In the genomic region with DNA sequence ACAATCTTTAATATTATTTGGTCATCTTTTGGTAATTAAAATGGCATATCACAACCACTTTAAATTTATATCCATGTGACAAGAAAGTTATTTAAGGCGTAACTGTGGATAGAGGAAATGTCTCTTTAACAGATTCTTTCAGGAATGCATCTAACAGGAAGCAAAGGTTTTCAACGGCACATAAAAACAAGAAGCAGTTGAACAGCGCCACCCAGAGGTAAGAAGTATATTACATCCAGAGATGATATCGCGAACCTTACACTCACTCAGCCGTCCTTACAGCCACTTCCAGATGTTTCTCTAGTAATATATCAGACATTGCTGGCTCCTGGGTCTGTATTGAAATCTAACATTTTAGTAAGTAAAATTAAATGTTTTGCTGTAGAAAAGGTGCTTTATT, we compare ENCODE assay signal across 8 mouse cellular contexts.
DNase-seq lines count a peak whose midpoint lies in the region; ATAC-seq and TF ChIP-seq lines count a peak whose summit lies in the region.

No protein-coding gene starts in this region.

- TF ChIP-seq CTCF in CH12.LX (conservative IDR thresholded peaks at IDR 0.05 in 1 of 2, IDR thresholded peaks at IDR 0.05 in 1 of 2; ENCODE audit: low read depth in 2 of 2, low read length in 2 of 2): peak; percentile 71 to 88
- peak; percentile 94 for TF ChIP-seq CTCF in midbrain, postnatal 0 days (IDR thresholded peaks at IDR 0.05)
- TF ChIP-seq CTCF in testis, adult 2 months (IDR thresholded peaks at IDR 0.05; ENCODE audit: control insufficient read depth, insufficient read depth, insufficient replicate concordance, low read depth, low read length): peak; percentile 30; the same call in 1 of the 2 replicates

- no peaks in the 10 kb centered on the region for H3K79me2 ChIP-seq in CH12.LX (replicated peaks; ENCODE audit: control insufficient read depth, extremely low read depth, insufficient read depth, poor library complexity, severe bottlenecking)

- no peak overlapping the region for H3K4me2 ChIP-seq in CH12.LX (ENCODE audit: insufficient read depth, low read depth, poor library complexity, severe bottlenecking)
- no peak overlapping the region for H3K4me2 ChIP-seq in midbrain, postnatal 0 days (ENCODE audit: low read depth, low read length, poor library complexity, severe bottlenecking)

- no peak overlapping the region for H3K4me3 ChIP-seq in CH12.LX (replicated peaks in 1 of 3; ENCODE audit: low read depth in 2 of 3, low read length in 2 of 3, poor library complexity in 1 of 3)
- H3K4me3 ChIP-seq in midbrain, postnatal 0 days (ENCODE audit: low read depth, low read length): no peak overlapping the region
- H3K4me3 ChIP-seq in testis, adult 2 months (ENCODE audit: control insufficient read depth, low read depth, low read length): no peak overlapping the region

- no peaks in the 10 kb centered on the region for H3K9me3 ChIP-seq in CH12.LX (replicated peaks; ENCODE audit: low read length)
- no peaks in the 10 kb centered on the region for H3K9me3 ChIP-seq in midbrain, postnatal 0 days (ENCODE audit: low read length)

- intact Hi-C loops in heart, postnatal 10 days (cut with DNase I): loop anchor here (2.0 to 10.0 kb wide), 5 partner anchors 276 to 624 kb away; no protein-coding TSS in a partner anchor
- intact Hi-C loops in left cerebral cortex, postnatal 10 days (cut with DNase I): loop anchor here (2.0 to 10.0 kb wide), 3 partner anchors 274 to 886 kb away; no protein-coding TSS in a partner anchor

- in situ Hi-C loops in CH12.LX (cut with MboI; ENCODE audit: low pct_ligation_motif_present, low pct_unique_long_range_greater_than_20kb, low sequenced_read_pairs): loop anchor here (25.0 kb wide), 3 partner anchors 126 to 876 kb away; a partner anchor contains a TSS

- H3K27me3 ChIP-seq in CH12.LX (replicated peaks): no peaks in the 10 kb centered on the region
- peaks cover 12% of the 10 kb centered on the region for H3K27me3 ChIP-seq in midbrain, postnatal 0 days (ENCODE audit: insufficient read depth, low read length)
- no peaks in the 10 kb centered on the region for H3K27me3 ChIP-seq in testis, adult 2 months (ENCODE audit: control insufficient read depth, insufficient read depth, low read length)

- no peak overlapping the region for H3K27ac ChIP-seq in CH12.LX (ENCODE audit: insufficient read depth, low read depth)
- H3K27ac ChIP-seq in midbrain, postnatal 0 days (ENCODE audit: low read depth, low read length): no peak overlapping the region
- no peak overlapping the region for H3K27ac ChIP-seq in testis, adult 2 months (ENCODE audit: control insufficient read depth, insufficient read depth, low read depth, low read length)

- dilution Hi-C loops in CH12.LX (cut with MboI; ENCODE audit: extremely low pct_ligation_motif_present, extremely low pct_unique_long_range_greater_than_20kb, low sequenced_read_pairs): no loop called here

- H3K36me3 ChIP-seq in CH12.LX (replicated peaks in 1 of 2; ENCODE audit: control insufficient read depth in 1 of 2, insufficient read depth in 1 of 2, low read length in 1 of 2): no peaks in the 10 kb centered on the region
- H3K36me3 ChIP-seq in midbrain, postnatal 0 days (ENCODE audit: insufficient read depth, low read length): no peaks in the 10 kb centered on the region
- no peaks in the 10 kb centered on the region for H3K36me3 ChIP-seq in testis, adult 2 months (ENCODE audit: control insufficient read depth, insufficient read depth, low read length)

- no peak for TF ChIP-seq EP300 in CH12.LX (IDR thresholded peaks at IDR 0.05; ENCODE audit: low read length)

- no peak overlapping the region for H3K9ac ChIP-seq in CH12.LX (ENCODE audit: insufficient read depth, low read depth)
- H3K9ac ChIP-seq in midbrain, postnatal 0 days (replicated peaks; ENCODE audit: low read length, poor library complexity, severe bottlenecking): no peak overlapping the region

- WGBS in midbrain, postnatal 0 days: 3% methylated on average over 6 of the region's 6 CpGs

- peak; percentile 91 for TF ChIP-seq RAD21 in CH12.LX (IDR thresholded peaks at IDR 0.05; ENCODE audit: low read depth, low read length)

- DNase-seq in gastrocnemius, adult 18-20 months (ENCODE audit: low spot score): peak; percentile 83
- no peak for DNase-seq in gastrocnemius, postnatal 25 days
- DNase-seq in CH12.LX (ENCODE audit: extremely low read depth): peak; percentile 82
- DNase-seq in cerebellum, postnatal 25 days: peak; percentile 37 to 66
- DNase-seq in heart, postnatal 10 days: peak; percentile 86 to 92
- DNase-seq in left cerebral cortex, postnatal 10 days (ENCODE audit: extremely low spot score in 1 of 2, low spot score in 2 of 2): peak; percentile 43 to 82
- peak; percentile 91 for DNase-seq in midbrain, postnatal 0 days (ENCODE audit: low spot score)

- TF ChIP-seq POLR2A in CH12.LX (IDR thresholded peaks at IDR 0.05; ENCODE audit: low read depth, low read length): no peak
- no peak for TF ChIP-seq POLR2A in testis, adult 2 months (IDR thresholded peaks at IDR 0.05; ENCODE audit: control insufficient read depth, low read depth, low read length)

- peaks cover 0 to 12% of the 10 kb centered on the region in 2 experiments; a peak in 1 of 4 replicates for H3K4me1 ChIP-seq in CH12.LX (ENCODE audit: control insufficient read depth in 1 of 2, insufficient read depth in 2 of 2)
- 0 out of 2 replicates have a peak, but pooled peaks cover 3% of the 10 kb centered on the region for H3K4me1 ChIP-seq in midbrain, postnatal 0 days (ENCODE audit: insufficient read depth, low read length)
- peaks cover 8% of the 10 kb centered on the region for H3K4me1 ChIP-seq in testis, adult 2 months (ENCODE audit: control insufficient read depth, insufficient read depth, low read length)

- no peak for ATAC-seq in midbrain, postnatal 0 days (ENCODE audit: low FRiP score)

TF ChIP-seq in CH12.LX, 34 proteins besides CTCF, POLR2A, EP300 and RAD21:
- TF ChIP-seq PAX5 (IDR thresholded peaks at IDR 0.05; ENCODE audit: low read length) (no peak), ZKSCAN1 (IDR thresholded peaks at IDR 0.05; ENCODE audit: borderline replicate concordance, low read depth, low read length) (no peak), POLR2AphosphoS2 (IDR thresholded peaks at IDR 0.05; ENCODE audit: low read depth, low read length) (no peak), ZNF384 (IDR thresholded peaks at IDR 0.05; ENCODE audit: low read depth, low read length) (no peak), ZC3H11A (IDR thresholded peaks at IDR 0.05; ENCODE audit: low read depth, low read length) (no peak; the same call in 1 of the 2 replicates), SMC3 (IDR thresholded peaks at IDR 0.05; ENCODE audit: low read depth, low read length) (peak; percentile 65), JUND (conservative IDR thresholded peaks at IDR 0.05; ENCODE audit: low read depth, low read length) (0 out of 2 replicates have a peak, but pooled peaks have one; percentile 9), NRF1 (IDR thresholded peaks at IDR 0.05; ENCODE audit: low read depth, low read length) (no peak), USF2 (conservative IDR thresholded peaks at IDR 0.05; ENCODE audit: low read depth, low read length) (no peak), MAX (IDR thresholded peaks at IDR 0.05; ENCODE audit: low read length) (no peak), BHLHE40 (IDR thresholded peaks at IDR 0.05; ENCODE audit: low read depth, low read length) (no peak), ELF1 (IDR thresholded peaks at IDR 0.05; ENCODE audit: low read depth, low read length) (peak; percentile 46; the same call in 1 of the 2 replicates), TBP (conservative IDR thresholded peaks at IDR 0.05; ENCODE audit: low read depth, low read length) (no peak), MEF2A (IDR thresholded peaks at IDR 0.05; ENCODE audit: borderline replicate concordance, low read depth, low read length) (no peak), NELFE (IDR thresholded peaks at IDR 0.05; ENCODE audit: low read depth, low read length) (no peak), MXI1 (IDR thresholded peaks at IDR 0.05; ENCODE audit: low read depth, low read length) (no peak), USF1 (IDR thresholded peaks at IDR 0.05; ENCODE audit: low read depth, low read length) (no peak), SIN3A (IDR thresholded peaks at IDR 0.05; ENCODE audit: low read length) (peak; percentile 24; the same call in 1 of the 2 replicates), MYC (IDR thresholded peaks at IDR 0.05; ENCODE audit: low read depth, low read length) (0 out of 2 replicates have a peak, but pooled peaks have one; percentile 24)

Comparison
In these comparisons a context has a peak if more than half of its experiments do, and no peak if none do; other contexts are left out.
1. CTCF ChIP-seq: peak in every context shown above with its lines; median percentile 94 in midbrain, postnatal 0 days; 80 in CH12.LX; 30 in testis, adult 2 months.